ENCODE assay signal across 10 mouse cellular contexts in genomic region chr7:133579491-133580295, GRCm38 (mm10). TPM values are rescaled to one million over a fixed set of nuclear protein-coding genes. Genes with fewer than 3 reads are reported as not detected.
A peak's percentile ranks its signal among the peaks of the same experiment; 100 is the strongest.
DNase-seq lines count a peak whose midpoint lies in the region; ATAC-seq and TF ChIP-seq lines count a peak whose summit lies in the region.
"Had no signal": no experiment of that assay in that cellular context is flagged by ENCODE, and none has a peak within 500 bp of the region (broad histone marks: within the 10 kb centered on the region; RNA-seq: fewer than 3 reads in every experiment).

No protein-coding gene starts in this region.

- whole genome bisulfite sequencing in lung, embryonic 14.5 days = 68% methylated on average over 20 of the region's 20 CpGs

- DNase-seq in lung, embryonic 14.5 days = peak; percentile 13
- DNase-seq in lung, postnatal 4 days = no peak
- peak; percentile 8 to 20 for DNase-seq in adrenal gland, postnatal 36 days
- peak; percentile 9 to 14 for DNase-seq in left cerebral cortex, adult 8-10 months (ENCODE audit: low spot score in 2 of 2)
- no peak for DNase-seq in testis, postnatal 14 days (ENCODE audit: low spot score)
- DNase-seq in cerebellum, adult 18-20 months = no peak
- DNase-seq: lung, postnatal 14 days had no signal

- no peaks in the 10 kb centered on the region for H3K27me3 ChIP-seq in lung, embryonic 14.5 days (ENCODE audit: insufficient read depth, low read length)
- H3K27me3 ChIP-seq: limb, embryonic 12.5 days had no signal

- no peaks in the 10 kb centered on the region for H3K36me3 ChIP-seq in lung, embryonic 14.5 days (ENCODE audit: insufficient read depth)
- H3K36me3 ChIP-seq: limb, embryonic 12.5 days had no signal

- H3K9me3 ChIP-seq in lung, embryonic 14.5 days (ENCODE audit: low read depth, low read length) = no peaks in the 10 kb centered on the region
- H3K9me3 ChIP-seq: limb, embryonic 12.5 days had no signal

- no peak overlapping the region for H3K4me3 ChIP-seq in lung, embryonic 14.5 days (ENCODE audit: low read depth, low read length)
- H3K4me3 ChIP-seq: limb, embryonic 12.5 days had no signal

- no peak for ATAC-seq in lung, embryonic 14.5 days (ENCODE audit: insufficient read depth)
- no peak for ATAC-seq in activated CD4-positive, CD25-positive, alpha-beta regulatory T cell, adult 4 months

- H3K4me2 ChIP-seq in lung, embryonic 14.5 days = no peak overlapping the region
- H3K4me2 ChIP-seq: limb, embryonic 12.5 days had no signal

- peak; percentile 39; the same call in 1 of the 2 replicates for TF ChIP-seq CTCF in lung, embryonic 14.5 days (IDR thresholded peaks at IDR 0.05; ENCODE audit: low read depth)

- no peak overlapping the region for H3K9ac ChIP-seq in lung, embryonic 14.5 days
- H3K9ac ChIP-seq: limb, embryonic 12.5 days had no signal

- no peaks in the 10 kb centered on the region for H3K4me1 ChIP-seq in lung, embryonic 14.5 days (ENCODE audit: insufficient read depth)

- H3K27ac ChIP-seq in lung, embryonic 14.5 days (ENCODE audit: low read depth) = no peak overlapping the region
- H3K27ac ChIP-seq: limb, embryonic 12.5 days had no signal

RNA-seq across cellular contexts. Expression of gene Tex36, which starts 22.3 kb away (rescaled TPM):
- polyA plus RNA-seq in lung, embryonic 14.5 days (2014; fragmentation: Nextera tagmentation; extraction: Ambion mirVana) = 0.32 TPM in 1 of 2 replicates, not detected in the other
- total RNA-seq in adrenal gland, postnatal 36 days (2021) = not detected
- not detected for total RNA-seq in left cerebral cortex, adult 8-10 months (2022)
- not detected for polyA plus RNA-seq in activated CD4-positive, CD25-positive, alpha-beta regulatory T cell, adult 4 months (2017; shearing (Covaris generic))
- polyA plus RNA-seq: limb, embryonic 12.5 days; small intestine, adult 2 months had no signal

RNA-seq across cellular contexts. Expression of gene Edrf1, which starts 57.6 kb away (rescaled TPM):
- polyA plus RNA-seq in lung, embryonic 14.5 days (2014; fragmentation: Nextera tagmentation; extraction: Ambion mirVana) = 22.8 and 25.0 TPM in 2 replicates
- total RNA-seq in adrenal gland, postnatal 36 days (2021) = 10 to 100 TPM; 15.0 to 19.7 TPM
- 10 to 100 TPM; 22.1 to 24.3 (median 22.8) TPM for total RNA-seq in left cerebral cortex, adult 8-10 months (2022)
- polyA plus RNA-seq in activated CD4-positive, CD25-positive, alpha-beta regulatory T cell, adult 4 months (2017; shearing (Covaris generic)) = 10 to 100 TPM; 10.2 to 11.7 TPM

Comparison
In these comparisons a context has a peak if more than half of its experiments do, and no peak if none do; other contexts are left out.
1. DNase-seq: peak in lung, embryonic 14.5 days (single experiment), adrenal gland, postnatal 36 days (2 of 2) and left cerebral cortex, adult 8-10 months (2 of 2); none in lung, postnatal 4 days (0 of 2), testis, postnatal 14 days (single experiment) and cerebellum, adult 18-20 months (0 of 2).